Mouse (Mus musculus): ENCODE data around the gene Gm13723.

Gm13723 gene

GRCm38 (mm10) chr2:86874702-86875101 is at the start of gene Gm13723:
Gm13723 (minus strand) TSS chr2:86874802.
- no peak for DNase-seq (ENCODE audit: low read depth, low spot score)

GRCm38 (mm10) chr2:86905647-86906046 is 31.0 kb upstream of the Gm13723 start:
- DNase-seq (ENCODE audit: low read depth, low spot score): no peak

GRCm38 (mm10) chr2:86892116-86892515 is 17.5 kb upstream of the Gm13723 start, which contains the start of gene Olfr1097:
Olfr1097 (minus strand) TSS chr2:86892216.
- no peak for DNase-seq (ENCODE audit: low read depth, low spot score)

- no peak for DNase-seq (ENCODE audit: low read depth, low spot score)
Measured at GRCm38 (mm10) chr2:86851596-86851995, 23.0 kb downstream of the Gm13723 start, which contains the start of gene Olfr1095. Olfr1095 (minus strand) TSS chr2:86851696.

- no peak for DNase-seq (ENCODE audit: low read depth, low spot score)
Measured at GRCm38 (mm10) chr2:86824363-86824762, 50.2 kb downstream of the Gm13723 start, which contains the start of gene Olfr1094. Olfr1094 (plus strand) TSS chr2:86824663.

Measured in CD4-positive helper T cell, adult 2 months (primary cell).